Mouse (Mus musculus) CD4-positive helper T cell, adult 2 months (primary cell): ENCODE data around the gene Psmc5.
"Not testable (repeated sequence)": the region's sequence is repeated elsewhere in the genome, so short reads cannot be mapped to it uniquely, and the experiment has no call there.

ENCODE experiments used
- DNase-seq: peaks from one replicate; pipeline ENCODE4 v3.0.0-alpha.2; 2012; ENCODE audit warnings: low read depth, missing footprints, low spot score

The Psmc5 gene

DNA sequence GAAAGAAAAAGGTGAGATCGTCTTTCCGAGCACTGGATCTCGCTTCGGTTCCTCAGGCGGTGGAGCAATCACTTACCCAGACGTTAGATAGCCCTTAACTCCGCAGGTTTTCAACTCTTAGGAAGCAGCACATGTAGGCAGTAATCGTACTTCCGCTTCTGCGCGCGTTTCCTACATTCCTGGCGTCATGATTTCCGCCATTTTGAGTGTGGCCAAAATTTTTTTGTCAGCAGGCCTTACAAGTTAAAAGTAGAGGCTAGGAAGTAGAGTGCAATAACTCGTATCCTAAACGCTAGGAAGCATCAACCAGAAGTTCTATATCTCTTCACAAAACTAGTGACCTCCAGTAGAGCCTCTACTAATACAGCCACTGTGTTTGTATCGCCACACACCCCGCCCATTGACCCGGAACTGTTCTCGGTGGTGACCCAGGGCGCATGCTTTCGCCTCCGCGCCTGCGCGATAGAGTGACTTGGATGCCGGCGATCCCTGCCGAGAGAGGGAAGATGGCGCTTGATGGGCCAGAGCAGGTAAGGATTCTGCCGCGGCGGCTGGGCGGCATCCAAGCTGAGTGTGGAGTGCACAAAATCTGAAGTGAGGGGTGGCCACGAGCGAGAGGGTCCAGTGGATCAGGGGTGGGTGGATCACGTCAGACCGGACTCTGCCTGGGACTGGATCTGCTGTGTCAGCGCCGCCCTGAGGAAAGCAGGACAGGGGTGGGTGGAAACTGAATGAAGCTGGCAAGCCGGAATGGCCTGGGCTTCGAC is at the start of gene Psmc5, which contains the start of gene Ftsj3:
TSS of gene Psmc5 (plus strand) at position 470 of the 767 bp plus-strand sequence.
TSS of gene Ftsj3 (minus strand) at position 395 of the 767 bp plus-strand sequence.
- DNase-seq, result peak; percentile 96

DNA sequence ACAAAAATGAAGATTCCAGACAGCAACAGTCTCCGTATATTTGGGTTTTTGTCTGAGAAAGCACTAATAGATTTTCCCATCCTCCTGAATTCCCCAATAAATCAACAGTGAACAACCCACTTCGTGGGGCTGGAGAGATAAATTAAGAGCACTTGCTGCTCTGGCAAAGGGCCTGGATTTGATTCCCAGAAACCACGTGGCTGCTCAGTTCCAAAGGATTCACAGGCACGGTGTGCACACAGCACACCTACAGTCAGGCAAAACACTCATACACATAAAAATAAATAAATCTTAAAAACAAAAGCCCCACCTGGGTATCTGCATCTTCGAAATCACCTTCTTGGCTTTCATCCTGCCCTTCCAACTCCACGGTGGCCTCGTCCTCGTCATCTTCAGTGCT is 43.2 kb upstream of the Psmc5 start:
- no peak for DNase-seq

DNA sequence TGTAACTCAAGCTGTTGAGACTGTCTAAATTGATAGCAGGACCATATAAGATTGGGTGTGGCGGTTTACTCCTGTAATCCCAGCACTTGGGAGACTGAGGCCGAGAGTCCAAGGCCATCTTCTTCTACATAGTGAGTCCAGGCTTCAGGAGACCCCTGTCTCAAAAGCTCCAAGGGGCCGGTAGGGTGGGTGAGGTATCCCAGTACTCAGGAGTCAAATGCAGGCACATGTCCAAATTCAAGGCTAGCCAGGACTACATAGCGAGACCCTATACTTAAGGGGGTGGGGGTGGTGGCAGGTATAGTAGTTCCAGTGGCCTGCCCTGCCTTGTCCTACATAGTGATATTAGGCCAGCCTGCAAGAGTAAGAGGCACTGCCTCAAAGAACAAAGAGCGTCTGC is 41.1 kb upstream of the Psmc5 start:
- DNase-seq, result no peak

DNA sequence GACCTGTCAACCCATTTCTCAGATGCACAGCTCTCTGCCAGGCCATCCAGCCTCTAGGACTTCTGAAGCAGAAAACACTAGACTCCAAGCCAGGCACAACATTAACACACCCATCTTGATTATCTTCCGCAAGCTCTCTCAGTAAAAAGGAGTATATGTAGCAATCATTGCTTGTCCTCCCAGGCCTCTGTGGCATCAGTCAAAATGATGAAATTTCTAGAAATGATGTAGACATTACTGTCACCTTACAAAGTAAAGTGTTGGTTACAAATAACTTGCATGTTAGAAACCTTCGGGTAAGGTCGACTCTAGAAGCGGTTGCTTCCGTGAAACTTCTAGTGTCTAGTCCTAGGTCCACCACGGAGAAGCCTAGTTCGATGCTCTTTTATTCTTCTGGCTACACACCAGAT is 40.5 kb upstream of the Psmc5 start:
- DNase-seq, result no peak

DNA sequence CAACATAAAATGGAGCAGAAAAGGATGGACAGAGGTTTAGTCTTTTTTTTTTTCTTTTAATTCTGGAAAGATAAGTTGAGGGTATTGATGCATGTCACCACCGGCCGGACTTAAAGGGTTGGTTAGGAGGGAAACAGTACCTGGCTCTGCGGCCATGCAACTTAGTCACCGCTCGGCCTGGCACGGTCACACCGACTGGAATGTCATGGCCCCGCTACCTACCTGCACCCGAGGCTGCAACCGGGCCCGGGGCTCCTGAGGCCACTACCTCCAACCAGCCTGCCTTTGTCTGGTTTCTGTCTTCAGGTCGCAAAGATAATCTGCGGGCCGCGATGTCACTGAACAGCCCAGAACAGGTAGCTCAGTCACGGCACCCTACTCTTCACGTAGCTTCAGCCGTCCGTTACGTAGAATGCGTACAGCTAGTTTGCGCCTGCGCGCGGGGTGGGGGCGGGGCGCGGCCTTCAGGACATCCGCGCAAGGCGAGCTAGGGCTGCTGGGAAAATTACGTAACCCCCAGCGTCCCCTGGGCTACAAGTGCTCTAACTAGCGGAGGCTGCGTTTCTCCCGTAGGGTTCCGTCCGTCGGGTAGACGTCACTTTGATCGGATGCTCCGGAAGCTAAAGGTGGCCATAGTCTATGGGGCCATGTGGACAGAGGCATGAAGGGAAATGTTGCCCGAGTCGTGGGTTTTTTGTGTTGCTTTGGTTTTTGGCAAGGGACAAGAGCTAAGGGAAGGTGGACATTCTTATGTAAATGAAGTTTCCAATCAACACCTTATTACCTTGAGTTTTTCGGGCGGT is 39.8 kb upstream of the Psmc5 start, which contains the start of gene Ccdc47:
TSS of gene Ccdc47 (minus strand) at position 418 of the 803 bp plus-strand sequence.
- peak; percentile 99 for DNase-seq

DNA sequence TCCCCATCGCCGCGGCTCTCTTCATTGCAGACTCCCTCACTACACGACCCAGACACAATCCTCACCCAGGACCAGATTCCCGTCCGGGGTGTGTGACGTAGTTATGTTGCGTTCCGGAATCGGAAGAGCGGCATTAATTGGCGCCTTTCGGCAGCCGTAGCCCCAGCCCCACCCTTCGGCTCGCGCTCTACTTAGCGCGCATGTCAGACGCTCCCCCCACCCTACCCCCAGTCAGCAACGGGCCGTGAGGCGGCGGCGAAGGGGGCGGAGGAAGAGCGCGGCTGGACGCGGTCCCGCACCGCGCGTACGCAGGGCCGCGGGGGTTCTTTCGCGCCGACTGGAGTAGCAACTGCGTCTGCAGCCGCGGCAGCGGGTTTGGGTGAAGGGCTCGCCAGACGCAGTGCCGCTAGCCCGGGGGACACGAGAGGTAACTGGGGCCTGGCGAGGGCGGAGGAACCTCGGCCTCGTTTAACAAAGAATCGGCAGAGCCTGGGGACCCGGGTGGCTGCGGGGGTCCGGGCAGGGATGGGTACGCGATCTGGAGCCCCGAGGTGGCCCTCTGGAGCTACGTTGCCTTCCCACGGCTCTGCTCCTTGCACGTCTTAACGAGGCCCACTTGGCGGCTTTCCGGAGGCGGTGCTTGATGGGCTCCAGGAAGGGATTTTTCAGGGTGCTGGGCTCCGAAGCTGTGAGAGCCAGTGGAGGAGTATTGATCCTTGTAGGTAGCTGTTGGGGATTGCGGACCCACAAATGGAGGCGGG is 39.0 kb upstream of the Psmc5 start, which contains the start of gene Ddx42:
TSS of gene Ddx42 (plus strand) at position 197 of the 761 bp plus-strand sequence.
- DNase-seq, result peak; percentile 98

DNA sequence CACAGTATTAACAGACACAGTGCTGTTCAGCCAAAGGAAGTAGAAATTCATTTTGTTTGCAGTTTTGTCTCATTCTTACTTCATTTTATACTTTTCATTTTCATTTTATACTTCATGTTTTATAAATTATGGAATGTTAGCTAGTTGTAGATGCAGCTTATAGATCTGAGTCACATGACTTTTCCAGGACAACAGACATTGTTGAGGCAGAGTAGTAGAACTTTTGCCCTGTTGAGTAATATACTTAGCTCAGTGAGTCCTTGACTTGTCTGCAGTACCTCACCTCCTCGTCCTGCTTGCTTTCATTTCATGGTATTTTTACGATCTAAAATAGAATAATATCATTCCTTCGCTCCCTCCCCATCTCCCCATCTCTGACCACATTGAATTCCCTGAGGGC is 35.4 kb upstream of the Psmc5 start:
- no peak for DNase-seq

DNA sequence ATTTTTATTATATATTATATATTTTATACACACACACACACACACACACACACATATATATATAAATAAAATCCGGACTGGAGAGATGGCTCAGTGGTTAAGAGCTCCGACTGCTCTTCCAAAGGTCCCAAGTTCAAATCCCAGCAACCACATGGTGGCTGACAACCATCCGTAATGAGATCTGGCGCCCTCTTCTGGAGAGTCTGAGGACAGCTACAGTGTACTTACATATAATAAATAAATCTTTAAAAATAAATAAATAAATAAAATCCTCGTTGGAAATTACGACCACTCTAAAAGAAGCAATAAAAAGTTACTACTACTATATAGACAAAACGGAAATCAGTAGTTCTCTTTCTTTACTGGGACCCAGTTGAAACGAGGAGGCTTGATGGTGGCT is 22.0 kb upstream of the Psmc5 start:
- DNase-seq, result not testable (repeated sequence)

DNA sequence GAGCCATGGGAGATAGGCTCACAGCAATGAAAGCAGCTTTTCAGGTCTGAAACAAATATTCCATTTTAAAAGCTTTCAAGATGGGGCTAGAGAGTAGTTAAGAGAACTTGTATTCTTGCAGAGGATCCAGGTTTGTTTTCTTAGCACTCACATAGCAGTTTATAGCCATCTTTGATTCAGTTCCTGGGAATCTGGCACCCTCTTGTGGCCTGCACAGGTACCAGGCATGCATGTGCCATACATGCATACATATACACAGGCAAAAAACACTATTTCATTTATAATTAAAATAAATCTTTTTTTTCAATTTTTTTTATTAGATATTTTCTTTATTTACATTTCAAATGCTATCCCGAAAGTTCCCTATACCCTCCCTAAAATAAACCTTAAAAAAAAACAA is 9.1 kb upstream of the Psmc5 start:
- DNase-seq, result peak; percentile 46

DNA sequence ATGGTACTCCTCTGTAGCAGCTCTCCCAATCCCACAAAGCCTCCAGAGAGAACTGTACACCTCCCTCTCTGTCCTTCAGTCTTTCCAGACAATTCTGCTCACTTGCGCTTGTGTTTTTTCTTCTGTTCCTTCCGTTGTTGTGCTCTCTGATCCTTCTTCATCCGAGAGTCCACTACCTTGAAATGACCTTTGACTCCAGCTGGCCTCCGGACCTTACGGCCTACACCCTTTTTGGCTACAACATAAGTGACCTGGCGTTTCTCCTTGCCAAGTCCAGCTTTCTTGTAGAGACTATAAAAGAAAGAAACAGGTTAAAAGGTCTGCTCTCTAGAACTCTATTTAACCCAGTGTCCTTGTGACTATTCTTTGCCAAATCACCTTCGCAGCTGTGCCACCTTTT is 6.6 kb upstream of the Psmc5 start:
- no peak for DNase-seq

DNA sequence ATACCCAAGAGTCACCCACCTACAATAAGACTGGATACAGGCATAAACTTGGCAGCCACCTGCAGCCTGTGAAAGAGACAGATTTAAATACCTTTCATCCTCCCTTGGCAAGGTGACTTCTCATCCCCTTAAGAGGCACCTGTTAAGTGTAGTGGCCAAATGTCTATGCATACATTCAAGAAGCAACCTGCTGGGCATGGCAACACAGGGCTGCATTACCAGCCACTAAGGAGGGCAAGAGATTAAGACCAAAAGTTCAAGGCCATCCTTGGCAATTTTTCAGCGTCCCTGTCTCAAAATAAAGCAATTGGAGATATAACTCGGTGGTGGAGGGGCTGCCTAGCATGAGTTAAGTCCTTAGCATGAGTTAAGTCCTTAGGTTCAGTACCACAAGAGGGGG is 1.2 kb upstream of the Psmc5 start:
- DNase-seq, result no peak

DNA sequence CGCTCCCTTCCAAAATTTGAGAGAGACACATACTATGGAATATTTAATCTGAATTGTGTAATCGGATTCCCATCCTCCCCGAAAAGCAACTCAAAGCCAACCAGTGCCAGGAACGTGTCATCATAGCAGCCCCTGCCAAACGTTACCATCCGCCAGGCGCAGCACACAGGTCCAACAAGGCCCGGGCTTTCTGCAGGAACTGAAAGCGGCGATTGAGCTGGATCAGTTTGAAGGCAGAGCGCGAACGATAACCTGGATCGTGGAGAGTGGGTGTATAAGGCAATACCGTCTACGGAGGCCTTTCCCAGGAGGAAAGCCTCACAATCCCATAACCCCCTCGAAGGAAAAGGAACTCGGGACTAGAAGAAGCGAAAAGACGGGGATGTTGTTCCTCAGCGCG is 780 bp upstream of the Psmc5 start:
- peak; percentile 27 for DNase-seq

DNA sequence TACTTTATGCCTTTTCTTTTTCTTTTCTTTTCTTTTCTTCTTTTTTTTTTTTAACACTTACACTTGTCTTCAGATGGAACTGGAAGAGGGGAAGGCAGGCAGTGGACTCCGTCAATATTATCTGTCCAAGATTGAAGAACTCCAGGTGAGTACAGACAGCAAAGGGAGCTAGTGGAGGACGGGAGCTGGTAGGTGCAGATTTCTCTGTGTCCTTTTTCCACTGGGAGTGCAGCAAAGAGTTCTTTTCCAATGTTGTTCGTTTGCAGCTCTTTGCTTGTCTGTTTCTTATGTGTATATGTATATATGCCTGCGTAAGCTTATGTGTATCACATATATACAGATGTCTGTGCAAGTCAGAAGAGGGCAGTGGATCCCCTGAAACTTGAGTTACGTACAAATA is 821 bp downstream of the Psmc5 start:
- DNase-seq, result no peak

DNA sequence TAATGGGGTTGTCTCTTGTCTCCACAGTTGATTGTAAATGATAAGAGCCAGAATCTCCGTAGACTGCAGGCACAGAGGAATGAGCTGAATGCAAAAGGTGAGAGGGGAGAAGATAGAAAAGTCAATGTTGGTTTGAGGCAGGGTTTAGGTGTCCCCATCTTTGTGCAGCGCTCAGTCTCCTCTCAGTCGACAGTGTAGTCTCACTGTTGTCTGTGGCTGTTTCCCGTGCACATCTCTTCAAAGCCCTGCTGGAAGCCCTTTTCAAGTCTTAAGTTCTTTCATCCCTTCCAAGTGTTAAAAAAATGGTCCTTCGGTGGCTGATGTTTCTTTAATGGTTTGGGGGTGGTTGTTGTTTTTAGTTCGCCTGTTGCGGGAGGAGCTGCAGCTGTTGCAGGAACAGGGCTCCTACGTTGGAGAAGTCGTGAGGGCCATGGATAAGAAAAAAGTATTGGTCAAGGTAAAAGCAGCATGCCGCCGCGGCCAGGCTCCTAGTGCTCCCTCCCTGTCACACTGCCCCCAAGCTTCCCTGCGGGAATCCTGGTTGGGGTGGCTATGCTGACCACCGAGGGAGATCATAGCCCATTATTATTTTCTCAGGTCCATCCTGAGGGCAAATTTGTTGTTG is 5.0 kb downstream of the Psmc5 start:
- DNase-seq, result no peak

DNA sequence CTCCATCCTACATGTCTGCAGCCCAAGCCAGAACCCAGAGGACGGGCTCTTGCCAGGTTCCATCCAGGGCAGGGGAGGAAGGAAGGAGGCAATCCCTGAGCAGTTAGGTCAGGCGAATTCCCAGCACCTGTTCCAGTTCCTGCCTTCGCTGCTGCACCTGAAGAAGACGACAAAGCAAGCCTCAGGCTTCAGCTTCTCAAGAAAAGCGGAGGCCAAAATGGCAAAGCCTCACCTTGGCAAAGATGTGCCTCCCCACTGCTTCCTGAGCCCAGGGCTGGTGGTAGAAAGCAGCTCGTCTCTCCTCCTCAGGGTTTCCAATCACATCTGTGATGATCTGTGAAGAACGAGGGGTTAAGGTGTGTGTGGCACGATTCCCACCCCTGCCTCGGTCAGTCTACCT is 8.0 kb downstream of the Psmc5 start:
- DNase-seq, result no peak

DNA sequence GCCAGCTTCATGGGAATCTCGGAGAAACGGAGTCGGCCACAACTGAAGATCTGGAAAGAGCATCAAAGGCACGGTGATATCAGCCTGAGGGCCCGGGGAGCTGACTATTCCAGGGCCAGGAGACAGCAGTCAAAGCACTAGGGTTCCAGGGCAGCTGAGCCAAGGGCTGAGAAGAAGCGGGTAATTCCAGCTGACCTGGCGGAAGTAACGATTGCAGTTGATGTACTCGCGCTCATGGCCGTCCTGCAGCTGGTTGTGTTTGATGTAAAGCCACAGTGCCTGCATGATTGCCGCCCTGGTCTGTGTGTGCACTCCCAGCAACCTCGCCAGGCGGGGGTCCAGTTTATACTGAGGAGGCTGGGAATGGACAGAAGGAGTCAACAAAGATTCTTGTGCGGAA is 9.0 kb downstream of the Psmc5 start:
- no peak for DNase-seq

DNA sequence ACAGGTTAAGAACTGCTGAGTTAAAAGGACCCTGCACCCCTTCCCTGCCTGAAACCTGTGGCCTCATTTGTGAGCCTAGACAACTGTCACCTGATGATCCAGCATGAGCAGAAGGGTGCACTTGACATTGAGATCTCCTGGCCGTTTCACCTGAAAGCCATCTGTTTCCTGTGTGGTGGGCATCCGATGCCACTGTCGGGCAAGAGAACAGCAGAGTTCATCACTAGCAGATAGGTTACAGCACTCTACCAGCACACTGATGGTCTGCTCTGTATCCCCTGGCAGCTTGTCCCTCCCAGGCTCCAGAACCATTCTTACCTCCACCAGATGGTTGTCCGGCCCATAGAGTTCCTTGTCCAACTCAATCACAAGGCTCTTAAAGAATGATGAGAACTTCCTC is 9.6 kb downstream of the Psmc5 start:
- no peak for DNase-seq

DNA sequence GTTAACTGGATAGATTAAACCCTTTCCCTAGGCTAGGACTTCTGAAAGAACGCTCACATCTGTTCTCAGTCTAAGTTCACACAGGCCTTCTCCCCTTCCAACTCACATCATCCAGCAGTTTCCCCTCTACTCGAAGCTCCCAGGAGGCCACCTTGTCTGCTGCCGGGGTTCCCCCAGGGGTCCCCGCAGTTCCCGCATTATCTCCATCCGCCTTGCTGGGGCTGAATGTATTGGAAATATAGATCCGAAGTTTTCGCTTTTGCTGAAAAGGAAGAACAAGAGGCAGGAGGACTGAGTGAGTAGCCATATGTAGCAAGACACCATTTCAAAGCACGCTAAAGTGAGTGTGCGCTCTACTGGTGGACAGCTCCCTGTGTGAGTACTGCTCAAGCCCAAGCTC is 10.5 kb downstream of the Psmc5 start:
- no peak for DNase-seq

DNA sequence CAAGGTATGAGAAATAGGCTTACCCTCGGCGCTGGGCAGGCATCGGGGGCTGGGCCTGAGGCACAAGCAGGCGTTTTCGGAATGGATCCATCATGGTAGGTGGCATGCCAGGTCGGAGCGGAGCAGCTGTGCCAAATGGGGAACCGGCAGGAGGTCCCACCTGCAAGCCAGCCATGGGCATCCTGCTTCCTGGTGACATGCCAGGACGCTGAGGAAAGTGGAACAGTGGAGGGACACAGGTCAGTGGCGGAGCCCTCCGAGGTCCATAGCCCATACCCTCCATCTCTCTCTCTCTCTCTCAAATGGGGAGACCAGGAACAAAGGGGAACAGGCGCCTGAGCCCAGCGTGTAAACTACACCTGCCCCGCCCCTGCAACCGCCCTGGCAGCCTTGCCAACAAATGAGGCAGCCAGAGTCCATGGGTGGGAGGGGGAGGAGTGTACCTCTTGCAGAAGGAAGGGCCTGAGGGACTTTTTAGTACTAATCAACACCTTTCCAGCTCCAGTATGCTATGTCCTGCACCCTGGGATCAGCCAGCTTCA is 11.4 kb downstream of the Psmc5 start:
- DNase-seq, result no peak

DNA sequence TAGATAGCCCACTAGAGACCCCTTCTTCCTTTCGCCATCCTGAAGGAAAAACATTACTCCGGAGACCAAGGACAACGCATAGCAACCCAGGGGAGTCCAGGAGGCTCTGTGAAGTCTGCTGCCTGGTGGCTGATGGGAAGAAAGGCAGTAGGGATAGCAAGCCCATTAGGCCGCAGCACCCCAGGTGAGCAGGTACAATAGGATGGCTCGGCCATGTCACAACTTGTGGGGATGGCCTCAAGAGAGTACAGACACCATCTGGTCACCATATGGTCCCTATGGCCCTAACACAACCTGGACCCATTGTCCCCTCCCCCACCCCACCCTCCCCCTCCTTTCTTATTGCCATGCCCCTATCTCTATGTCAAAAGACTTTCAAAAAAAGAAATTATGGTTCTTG is 11.9 kb downstream of the Psmc5 start:
- no peak for DNase-seq

DNA sequence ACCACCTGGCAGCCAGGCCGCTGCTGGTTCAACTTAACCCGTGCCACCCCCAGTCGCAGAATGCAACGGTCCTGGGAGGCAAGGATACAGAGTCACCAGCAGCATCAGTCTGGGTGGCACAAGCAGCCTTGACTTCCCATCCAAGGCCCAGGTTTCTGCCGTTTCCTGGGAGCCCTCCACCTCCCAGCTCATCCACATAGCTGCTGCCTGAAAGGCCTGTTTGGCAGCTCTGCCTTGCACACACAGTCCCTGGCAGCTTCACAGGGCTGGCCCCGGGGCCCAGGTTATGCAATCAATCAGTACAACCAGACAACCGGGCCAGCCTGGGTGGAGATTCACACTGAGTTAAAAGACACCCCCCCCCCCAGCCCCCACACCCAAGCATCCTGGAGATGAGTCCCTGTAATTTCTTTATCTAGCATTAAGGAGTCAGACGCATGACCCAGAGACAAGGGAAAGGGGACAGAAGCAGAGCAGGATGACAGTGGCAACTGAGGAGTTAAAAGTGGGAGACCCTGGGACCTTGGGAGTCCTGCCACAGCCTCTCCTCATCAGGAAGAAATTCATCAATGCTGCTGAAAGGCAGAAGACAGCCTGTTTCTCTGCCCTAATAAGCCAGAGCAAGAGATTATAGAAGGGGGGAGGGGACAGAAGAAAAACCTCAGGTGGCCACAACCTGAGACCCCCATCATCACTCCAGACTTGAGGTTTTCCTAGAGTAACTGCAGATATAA is 12.5 kb downstream of the Psmc5 start:
- DNase-seq, result no peak
